Mouse (Mus musculus) embryo, embryonic 10.5 days (tissue): Measurements from ENCODE around the gene Atp2c1.

ENCODE experiments used
- DNase-seq: peaks from one replicate; pipeline ENCODE4 v3.0.0-alpha.2; 2015; ENCODE audit warnings: low spot score

The Atp2c1 gene

GRCm38 (mm10) chr9:105363520-105364231, 163.4 kb downstream of the Atp2c1 start:
- no peak for DNase-seq

- no peak for DNase-seq
These were observed 164.9 kb downstream of the Atp2c1 start for GRCm38 (mm10) chr9:105362181-105362580.
